ENCODE assay signal across 13 mouse cellular contexts in the genomic region with DNA sequence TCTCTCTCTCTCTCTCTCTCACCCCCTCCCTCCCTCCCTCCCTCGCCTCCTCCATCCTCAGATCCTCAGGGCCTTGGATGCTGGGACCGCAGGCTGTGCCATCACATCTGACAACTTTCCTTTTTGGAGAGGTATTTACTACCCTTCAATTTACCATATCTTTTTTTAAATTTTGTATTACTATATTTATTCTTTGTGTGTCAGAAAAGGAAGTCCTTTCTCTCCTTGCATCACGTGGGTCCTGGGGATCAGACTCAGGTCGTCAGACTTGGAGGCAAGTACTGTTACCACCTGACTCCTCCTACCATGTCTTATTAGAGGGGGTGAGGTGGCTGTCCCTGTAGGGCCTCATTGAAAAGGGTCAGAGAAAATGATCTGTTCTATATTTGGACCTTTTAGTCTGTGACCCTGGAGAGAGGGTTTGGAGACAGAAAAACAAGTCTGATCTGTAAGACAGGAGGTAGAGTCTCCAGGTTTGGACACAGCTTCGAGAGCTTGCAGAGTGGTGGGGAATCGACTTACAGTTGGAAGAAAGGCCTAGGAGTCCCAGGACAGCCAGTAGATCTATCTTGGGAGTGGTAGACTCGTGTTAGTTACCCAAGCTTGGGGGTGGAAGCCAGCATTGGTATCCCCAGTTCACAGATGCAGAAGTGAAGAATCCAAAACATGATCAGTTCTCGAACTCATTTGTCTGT.
"Had no signal": no experiment of that assay in that cellular context is flagged by ENCODE, and none has a peak within 500 bp of the region (broad histone marks: within the 10 kb centered on the region; RNA-seq: fewer than 3 reads in every experiment).

No protein-coding gene starts in this region.

- ATAC-seq: liver, postnatal 0 days; lung, postnatal 0 days had no signal

- H3K9ac ChIP-seq: liver, embryonic 14.5 days; liver, postnatal 0 days; lung, embryonic 14.5 days had no signal

- H3K4me2 ChIP-seq: lung, embryonic 14.5 days had no signal

- H3K4me3 ChIP-seq: left cerebral cortex, adult 2 months had no signal

- DNase-seq: kidney, postnatal 36 days; layer of hippocampus, postnatal 36 days; liver, postnatal 0 days; lung, embryonic 14.5 days; midbrain, embryonic 14.5 days; right cerebral cortex, postnatal 25 days; thymus, adult 18-20 months; thymus, postnatal 4 days had no signal

- H3K27ac ChIP-seq: kidney, postnatal 0 days; left cerebral cortex, adult 2 months; liver, embryonic 14.5 days; macrophage had no signal
